Mouse (Mus musculus) A20 (cell line): ENCODE measurements at regions not wholly inside any gene's neighbourhood (a gene's known extent, or its start where the extent isn't known, plus 50 kb on each side); places are given as distances from the start of the nearest gene placed in this dataset.
A peak's percentile ranks its signal among the peaks of the same experiment; 100 is the strongest.

Experiments
- DNase-seq: peaks from one replicate; pipeline ENCODE4 v3.0.0-alpha.2; 2011; ENCODE audit warnings: low read depth, low spot score

- peak; percentile 37 for DNase-seq
Measured at GRCm38 (mm10) chr14:78790374-78790773, 57.8 kb upstream of the Dgkh start.

GRCm38 (mm10) chr14:78796796-78797195 lies 52.1 kb upstream of the Vwa8 start:
- no peak for DNase-seq

GRCm38 (mm10) chr14:78798478-78798877 lies 50.4 kb upstream of the Vwa8 start:
- no peak for DNase-seq
